Mouse (Mus musculus): ENCODE measurements at regions not wholly inside any gene's neighbourhood (a gene's known extent, or its start where the extent isn't known, plus 50 kb on each side); places are given as distances from the start of the nearest gene placed in this dataset.

GRCm38 (mm10) chr1:76091031-76091430 is 545.0 kb downstream of the Slc4a3 start:
- Histone ChIP-seq H3K4me2 (ENCODE audit: low read length) (no peak overlapping the region), H3K27ac (ENCODE audit: low read depth) (no peak overlapping the region), H3K4me1 (replicated peaks; ENCODE audit: control insufficient read depth, insufficient read depth, low read length) (no peaks in the 10 kb centered on the region), H3K36me3 (ENCODE audit: control insufficient read depth, insufficient read depth, low read length) (no peaks in the 10 kb centered on the region), H3K4me3 (ENCODE audit: low read depth, low read length) (no peak overlapping the region), H3K9ac (ENCODE audit: low read length) (no peak overlapping the region), H3K27me3 (replicated peaks; ENCODE audit: control insufficient read depth, insufficient read depth, low read length) (no peaks in the 10 kb centered on the region), H3K9me3 (ENCODE audit: control insufficient read depth, low read length) (no peaks in the 10 kb centered on the region)
- DNase-seq (ENCODE audit: low spot score) (no peak), ATAC-seq (replicated peaks; ENCODE audit: low FRiP score, low TSS enrichment, low read depth) (no peak)
- 31% methylated on average over 5 of the region's 5 CpGs for WGBS

GRCm38 (mm10) chr1:76113281-76113680 is 567.2 kb downstream of the Slc4a3 start:
- DNase-seq (ENCODE audit: low spot score) (no peak), ATAC-seq (replicated peaks; ENCODE audit: low FRiP score, low TSS enrichment, low read depth) (no peak)
- Histone ChIP-seq H3K4me3 (ENCODE audit: low read depth, low read length) (no peak overlapping the region), H3K27me3 (replicated peaks; ENCODE audit: control insufficient read depth, insufficient read depth, low read length) (no peaks in the 10 kb centered on the region), H3K9ac (ENCODE audit: low read length) (no peak overlapping the region), H3K4me2 (ENCODE audit: low read length) (no peak overlapping the region), H3K27ac (ENCODE audit: low read depth) (no peak overlapping the region), H3K4me1 (replicated peaks; ENCODE audit: control insufficient read depth, insufficient read depth, low read length) (no peaks in the 10 kb centered on the region), H3K36me3 (ENCODE audit: control insufficient read depth, insufficient read depth, low read length) (no peaks in the 10 kb centered on the region), H3K9me3 (ENCODE audit: control insufficient read depth, low read length) (no peaks in the 10 kb centered on the region)
- WGBS: 83% methylated on average over 3 of the region's 3 CpGs

- no peak overlapping the region for H3K4me2 ChIP-seq (ENCODE audit: low read length)
- no peaks in the 10 kb centered on the region for H3K27me3 ChIP-seq (replicated peaks; ENCODE audit: control insufficient read depth, insufficient read depth, low read length)
- no peaks in the 10 kb centered on the region for H3K9me3 ChIP-seq (ENCODE audit: control insufficient read depth, low read length)
- no peak overlapping the region for H3K9ac ChIP-seq (ENCODE audit: low read length)
- ATAC-seq (replicated peaks; ENCODE audit: low FRiP score, low TSS enrichment, low read depth) (no peak), DNase-seq (ENCODE audit: low spot score) (no peak)
- WGBS: 76% methylated on average over 4 of the region's 4 CpGs
- no peaks in the 10 kb centered on the region for H3K4me1 ChIP-seq (replicated peaks; ENCODE audit: control insufficient read depth, insufficient read depth, low read length)
- H3K27ac ChIP-seq (ENCODE audit: low read depth): no peak overlapping the region
- H3K36me3 ChIP-seq (ENCODE audit: control insufficient read depth, insufficient read depth, low read length): no peaks in the 10 kb centered on the region
- H3K4me3 ChIP-seq (ENCODE audit: low read depth, low read length): no peak overlapping the region
These were observed 574.8 kb downstream of the Slc4a3 start for GRCm38 (mm10) chr1:76120840-76121239.

GRCm38 (mm10) chr1:76130353-76130752 is 584.3 kb downstream of the Slc4a3 start:
- DNase-seq (ENCODE audit: low spot score) (no peak), ATAC-seq (replicated peaks; ENCODE audit: low FRiP score, low TSS enrichment, low read depth) (no peak)
- H3K4me3 ChIP-seq (ENCODE audit: low read depth, low read length): no peak overlapping the region
- H3K9ac ChIP-seq (ENCODE audit: low read length): no peak overlapping the region
- no peak overlapping the region for H3K27ac ChIP-seq (ENCODE audit: low read depth)
- H3K4me1 ChIP-seq (replicated peaks; ENCODE audit: control insufficient read depth, insufficient read depth, low read length): no peaks in the 10 kb centered on the region
- H3K36me3 ChIP-seq (ENCODE audit: control insufficient read depth, insufficient read depth, low read length): no peaks in the 10 kb centered on the region
- H3K4me2 ChIP-seq (ENCODE audit: low read length): no peak overlapping the region
- no peaks in the 10 kb centered on the region for H3K27me3 ChIP-seq (replicated peaks; ENCODE audit: control insufficient read depth, insufficient read depth, low read length)
- WGBS: 56% methylated on average over 4 of the region's 4 CpGs
- H3K9me3 ChIP-seq (ENCODE audit: control insufficient read depth, low read length): no peaks in the 10 kb centered on the region

DNA sequence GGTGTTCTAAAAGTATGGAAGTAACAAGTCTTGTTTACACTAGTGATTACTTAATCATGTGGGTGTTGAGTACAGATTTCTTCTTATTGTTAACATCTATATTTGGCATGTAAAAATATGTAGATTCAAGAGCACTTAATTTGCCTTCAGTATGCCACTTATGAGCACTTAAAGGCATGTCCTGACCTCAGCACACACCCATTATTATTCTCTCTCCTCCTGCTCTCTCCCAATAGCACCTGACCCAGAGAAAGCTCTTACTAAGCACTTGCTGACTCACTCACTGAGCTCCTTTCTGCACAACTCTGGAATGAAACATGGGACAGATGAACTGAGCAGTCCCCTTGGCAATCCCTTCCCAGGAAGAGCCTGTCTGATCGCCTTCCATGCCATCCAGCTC is 590.7 kb downstream of the Slc4a3 start:
- H3K4me3 ChIP-seq (ENCODE audit: low read depth, low read length): no peak overlapping the region
- WGBS: 84% methylated on average over 1 of the region's 1 CpGs
- H3K4me1 ChIP-seq (replicated peaks; ENCODE audit: control insufficient read depth, insufficient read depth, low read length): no peaks in the 10 kb centered on the region
- H3K4me2 ChIP-seq (ENCODE audit: low read length): no peak overlapping the region
- no peaks in the 10 kb centered on the region for H3K27me3 ChIP-seq (replicated peaks; ENCODE audit: control insufficient read depth, insufficient read depth, low read length)
- H3K27ac ChIP-seq (ENCODE audit: low read depth): no peak overlapping the region
- H3K36me3 ChIP-seq (ENCODE audit: control insufficient read depth, insufficient read depth, low read length): no peaks in the 10 kb centered on the region
- H3K9ac ChIP-seq (ENCODE audit: low read length): no peak overlapping the region
- ATAC-seq (replicated peaks; ENCODE audit: low FRiP score, low TSS enrichment, low read depth) (no peak), DNase-seq (ENCODE audit: low spot score) (no peak)
- no peaks in the 10 kb centered on the region for H3K9me3 ChIP-seq (ENCODE audit: control insufficient read depth, low read length)

DNA sequence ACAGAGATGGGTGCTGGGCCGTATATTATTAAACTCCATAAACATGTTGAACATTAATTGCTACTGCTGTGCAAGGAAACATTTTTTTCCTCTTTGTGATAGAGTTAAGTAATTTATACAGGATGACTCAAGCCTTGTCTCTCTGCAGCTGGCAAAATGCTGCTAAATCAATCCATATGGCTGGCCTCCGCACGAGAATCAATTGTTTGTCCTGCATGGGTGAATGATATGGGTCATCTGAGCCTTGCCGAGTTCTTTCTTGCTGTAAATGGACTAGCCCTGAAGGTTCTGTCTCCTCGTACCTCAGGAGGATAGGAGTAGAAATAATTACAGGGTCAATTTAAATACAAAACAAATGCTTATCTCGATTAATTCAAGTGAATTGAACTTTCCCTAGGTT is 591.6 kb downstream of the Slc4a3 start:
- Histone ChIP-seq H3K27ac (ENCODE audit: low read depth) (no peak overlapping the region), H3K9ac (ENCODE audit: low read length) (no peak overlapping the region), H3K9me3 (ENCODE audit: control insufficient read depth, low read length) (no peaks in the 10 kb centered on the region), H3K4me2 (ENCODE audit: low read length) (no peak overlapping the region), H3K36me3 (ENCODE audit: control insufficient read depth, insufficient read depth, low read length) (no peaks in the 10 kb centered on the region), H3K4me1 (replicated peaks; ENCODE audit: control insufficient read depth, insufficient read depth, low read length) (no peaks in the 10 kb centered on the region), H3K4me3 (ENCODE audit: low read depth, low read length) (no peak overlapping the region), H3K27me3 (replicated peaks; ENCODE audit: control insufficient read depth, insufficient read depth, low read length) (no peaks in the 10 kb centered on the region)
- ATAC-seq (replicated peaks; ENCODE audit: low FRiP score, low TSS enrichment, low read depth): no peak
- DNase-seq (ENCODE audit: low spot score): no peak
- WGBS: 53% methylated on average over 6 of the region's 6 CpGs

- H3K4me2 ChIP-seq (ENCODE audit: low read length): no peak overlapping the region
- no peaks in the 10 kb centered on the region for H3K4me1 ChIP-seq (replicated peaks; ENCODE audit: control insufficient read depth, insufficient read depth, low read length)
- no peak for ATAC-seq (replicated peaks; ENCODE audit: low FRiP score, low TSS enrichment, low read depth)
- H3K36me3 ChIP-seq (ENCODE audit: control insufficient read depth, insufficient read depth, low read length): no peaks in the 10 kb centered on the region
- no peak overlapping the region for H3K4me3 ChIP-seq (ENCODE audit: low read depth, low read length)
- no peaks in the 10 kb centered on the region for H3K27me3 ChIP-seq (replicated peaks; ENCODE audit: control insufficient read depth, insufficient read depth, low read length)
- no peak overlapping the region for H3K27ac ChIP-seq (ENCODE audit: low read depth)
- no peak for DNase-seq (ENCODE audit: low spot score)
- no peak overlapping the region for H3K9ac ChIP-seq (ENCODE audit: low read length)
- no peaks in the 10 kb centered on the region for H3K9me3 ChIP-seq (ENCODE audit: control insufficient read depth, low read length)
- WGBS: 79% methylated on average over 5 of the region's 5 CpGs
These were observed 597.5 kb downstream of the Slc4a3 start for GRCm38 (mm10) chr1:76143516-76143915.

DNA sequence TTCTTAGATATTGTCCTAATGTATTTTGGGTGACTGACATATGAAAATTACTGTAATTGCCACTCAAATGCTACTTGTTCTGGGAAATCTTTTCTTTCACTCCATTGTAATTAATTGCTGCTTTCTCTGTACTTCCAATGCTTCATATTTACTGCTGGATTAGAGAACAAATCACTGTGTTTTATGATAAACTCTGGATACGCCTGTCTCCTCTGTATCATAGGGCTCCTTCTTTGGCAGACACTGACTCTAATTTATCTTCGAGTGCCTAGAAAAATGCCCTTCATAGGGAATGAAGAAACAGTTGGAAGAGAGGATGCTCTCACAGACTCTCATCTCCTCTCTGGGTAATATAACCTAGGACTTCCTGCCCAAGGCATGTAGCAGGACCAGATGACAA is 602.9 kb downstream of the Slc4a3 start:
- no peaks in the 10 kb centered on the region for H3K4me1 ChIP-seq (replicated peaks; ENCODE audit: control insufficient read depth, insufficient read depth, low read length)
- H3K9ac ChIP-seq (ENCODE audit: low read length): no peak overlapping the region
- ATAC-seq (replicated peaks; ENCODE audit: low FRiP score, low TSS enrichment, low read depth): no peak
- no peaks in the 10 kb centered on the region for H3K27me3 ChIP-seq (replicated peaks; ENCODE audit: control insufficient read depth, insufficient read depth, low read length)
- no peak overlapping the region for H3K4me3 ChIP-seq (ENCODE audit: low read depth, low read length)
- no peak for DNase-seq (ENCODE audit: low spot score)
- H3K9me3 ChIP-seq (ENCODE audit: control insufficient read depth, low read length): no peaks in the 10 kb centered on the region
- no peak overlapping the region for H3K27ac ChIP-seq (ENCODE audit: low read depth)
- WGBS: 79% methylated on average over 2 of the region's 2 CpGs
- H3K4me2 ChIP-seq (ENCODE audit: low read length): no peak overlapping the region
- no peaks in the 10 kb centered on the region for H3K36me3 ChIP-seq (ENCODE audit: control insufficient read depth, insufficient read depth, low read length)

GRCm38 (mm10) chr1:76156291-76156690 is 610.2 kb downstream of the Slc4a3 start:
- Histone ChIP-seq H3K4me1 (replicated peaks; ENCODE audit: control insufficient read depth, insufficient read depth, low read length) (no peaks in the 10 kb centered on the region), H3K27me3 (replicated peaks; ENCODE audit: control insufficient read depth, insufficient read depth, low read length) (no peaks in the 10 kb centered on the region), H3K36me3 (ENCODE audit: control insufficient read depth, insufficient read depth, low read length) (no peaks in the 10 kb centered on the region), H3K9ac (ENCODE audit: low read length) (no peak overlapping the region), H3K27ac (ENCODE audit: low read depth) (no peak overlapping the region), H3K4me3 (ENCODE audit: low read depth, low read length) (no peak overlapping the region), H3K4me2 (ENCODE audit: low read length) (no peak overlapping the region), H3K9me3 (ENCODE audit: control insufficient read depth, low read length) (no peaks in the 10 kb centered on the region)
- DNase-seq (ENCODE audit: low spot score) (no peak), ATAC-seq (replicated peaks; ENCODE audit: low FRiP score, low TSS enrichment, low read depth) (no peak)
- WGBS: 78% methylated on average over 8 of the region's 8 CpGs
